Mouse (Mus musculus) embryonic fibroblast, embryonic 13.5 days (primary cell): ENCODE measurements around the gene Nlk. TPM values are rescaled to one million over a fixed set of nuclear protein-coding genes. Genes with fewer than 3 reads are reported as not detected.

Source experiments
- H3K27ac ChIP-seq: 2 replicates; pipeline ENCODE4 v1.5.1; 2012; ENCODE audit warnings: low read length, control low read depth, inconsistent platforms; ENCODE audit not compliant: insufficient read depth
- H3K4me1 ChIP-seq: 2 replicates; pipeline ENCODE4 v1.6.1; 2011; ENCODE audit warnings: low read length; ENCODE audit not compliant: control insufficient read depth, insufficient read depth
- H3K4me3 ChIP-seq: 2 replicates; pipeline ENCODE4 v1.5.1; 2011; ENCODE audit warnings: mild to moderate bottlenecking, control low read depth, low read length; ENCODE audit not compliant: insufficient read depth
- CTCF ChIP-seq: IDR thresholded peaks from 2 replicates; pipeline ENCODE4 v1.5.1; 2011; ENCODE audit warnings: mild to moderate bottlenecking, control low read depth, low read length, moderate library complexity, borderline replicate concordance; ENCODE audit not compliant: insufficient read depth
- POLR2A ChIP-seq: IDR thresholded peaks from 2 replicates; pipeline ENCODE4 v1.6.1; 2011; ENCODE audit warnings: low read depth, mild to moderate bottlenecking, control low read depth, low read length, moderate library complexity
- polyA plus RNA-seq: library from polyadenylated mRNA; stranded (reverse); fragments of >200 nt; gene quantifications from 2 replicates; pipeline ENCODE4 v1.2.4, GENCODE M21; 2011; ENCODE audit warnings: low read depth; ENCODE audit not compliant: missing spikeins, insufficient read length

Nlk gene
- polyA plus RNA-seq: 13.5 and 13.8 TPM in 2 replicates

DNA sequence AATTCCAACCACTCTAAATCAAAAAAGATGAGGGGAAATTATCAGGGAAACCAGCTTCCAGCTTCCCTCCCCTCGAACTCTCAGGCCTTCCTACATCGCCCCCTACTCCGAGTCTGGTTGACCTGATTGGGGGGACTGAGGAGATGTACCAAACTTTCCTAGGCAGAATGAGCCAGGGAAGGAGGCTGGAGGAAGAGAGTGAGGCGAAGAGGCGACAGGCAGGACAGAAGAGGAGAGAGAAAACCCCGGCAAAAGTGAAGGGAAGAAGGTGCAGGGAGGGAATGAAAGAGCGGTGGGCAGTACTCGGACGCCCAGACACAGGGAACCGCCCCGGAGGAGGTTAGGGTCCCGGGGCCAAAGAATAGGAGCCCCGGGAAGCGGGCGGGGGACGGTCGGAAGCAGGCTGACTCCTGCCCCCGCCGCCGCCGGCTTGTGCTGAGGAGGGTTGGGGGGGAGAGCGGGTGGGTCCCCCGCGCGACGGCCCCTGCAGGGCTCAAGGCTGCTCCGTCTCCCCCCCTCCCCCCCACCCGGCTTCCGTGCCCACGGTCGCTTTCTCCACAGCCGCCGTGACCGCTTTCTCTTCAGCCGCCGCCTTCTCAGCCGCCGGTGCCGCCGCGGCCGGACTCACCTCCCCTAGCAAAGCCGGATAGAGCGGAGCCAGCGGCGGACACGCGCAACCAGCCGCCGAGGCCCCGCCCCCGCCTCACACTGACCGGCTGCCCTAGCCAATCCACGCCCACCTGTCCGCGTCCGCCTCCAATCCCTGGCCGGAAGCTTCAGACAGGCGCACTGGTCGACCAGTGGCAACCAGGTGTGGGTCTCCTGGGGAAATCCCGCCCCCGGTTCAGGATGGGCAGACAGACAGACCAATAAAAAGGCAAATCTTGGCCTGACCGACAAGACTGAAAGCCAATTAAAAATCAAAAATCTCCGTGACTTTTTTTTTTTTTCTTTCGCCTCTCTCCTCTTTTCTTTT, at the start of gene Nlk:
TSS of gene Nlk (minus strand) at position 597 of the 976 bp plus-strand sequence.
- Histone ChIP-seq H3K4me3 (peak within 1 kb of the TSS; percentile 88), H3K4me1 (peaks cover 12% of the 10 kb centered on the region), H3K27ac (peak within 1 kb of the TSS; percentile 35)
- TF ChIP-seq CTCF (no peak), POLR2A (peak; percentile 77)

DNA sequence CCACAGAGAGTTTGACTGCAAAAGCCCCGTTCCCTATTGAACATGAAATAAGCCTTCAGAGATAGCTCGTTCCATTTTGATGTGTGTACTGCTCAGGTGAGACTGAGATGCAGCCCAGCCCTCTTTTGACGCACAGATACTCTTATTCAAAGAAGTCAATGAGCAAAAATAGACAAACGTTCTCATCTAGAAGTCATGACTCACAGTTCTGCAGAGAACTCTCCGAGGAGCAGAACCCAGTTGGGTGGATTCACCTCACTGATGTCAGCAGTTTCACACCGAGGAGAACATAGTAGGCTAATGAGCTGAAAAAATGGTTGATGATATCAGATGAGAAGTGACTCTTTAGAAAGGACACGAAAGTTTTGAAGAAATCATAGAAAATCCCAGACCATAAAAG, 49.1 kb upstream of the Nlk start:
- Histone ChIP-seq H3K4me3 (no peak overlapping the region), H3K27ac (no peak overlapping the region), H3K4me1 (peaks cover 4% of the 10 kb centered on the region)
- TF ChIP-seq POLR2A (no peak), CTCF (no peak)

GRCm38 (mm10) chr11:78745475-78745874, 48.3 kb upstream of the Nlk start:
- TF ChIP-seq CTCF (no peak), POLR2A (no peak)
- Histone ChIP-seq H3K4me3 (no peak overlapping the region), H3K4me1 (peaks cover 4% of the 10 kb centered on the region), H3K27ac (no peak overlapping the region)

DNA sequence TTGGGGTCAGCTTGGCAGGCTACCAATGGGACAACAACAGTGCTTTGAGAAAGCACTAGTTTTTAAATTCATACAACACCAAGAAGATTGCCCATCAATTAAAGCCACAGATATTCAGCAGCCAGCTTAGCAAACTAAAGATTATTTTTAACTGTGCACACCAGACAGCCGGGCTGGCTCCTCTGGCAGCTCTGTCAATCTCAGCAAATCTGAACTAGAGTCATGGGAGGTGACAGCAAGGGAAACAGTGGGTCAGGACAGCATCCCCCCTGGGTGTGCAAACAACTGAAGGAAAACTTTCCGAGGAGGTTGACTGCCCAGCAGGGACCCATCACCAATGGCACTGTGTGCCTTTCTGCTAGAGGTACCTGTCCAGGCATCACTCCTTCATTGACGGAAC, 45.3 kb upstream of the Nlk start:
- TF ChIP-seq POLR2A (no peak), CTCF (no peak)
- no peak overlapping the region for H3K27ac ChIP-seq
- H3K4me3 ChIP-seq: no peak overlapping the region
- peaks cover 4% of the 10 kb centered on the region for H3K4me1 ChIP-seq

DNA sequence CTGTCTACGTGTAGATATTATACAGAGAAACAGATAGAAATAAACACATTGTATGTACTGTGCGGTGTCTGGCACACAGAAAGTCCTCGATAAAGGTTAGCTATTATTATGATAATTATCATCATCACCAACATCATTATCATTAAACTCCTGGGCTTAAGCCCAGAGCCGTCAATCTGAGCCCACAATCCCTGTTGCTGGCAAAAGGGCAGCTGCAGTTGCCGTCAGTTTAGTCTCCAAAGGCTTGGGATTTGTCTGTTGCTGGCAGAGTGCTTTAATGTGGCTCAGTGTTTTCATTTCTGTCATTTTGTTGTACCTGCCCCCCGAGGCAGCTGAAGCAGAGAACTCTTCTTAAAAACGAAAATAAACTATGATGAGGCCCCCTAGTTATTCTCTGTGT, 44.8 kb upstream of the Nlk start:
- Histone ChIP-seq H3K4me1 (peaks cover 4% of the 10 kb centered on the region), H3K27ac (no peak overlapping the region), H3K4me3 (no peak overlapping the region)
- TF ChIP-seq POLR2A (no peak), CTCF (no peak)

DNA sequence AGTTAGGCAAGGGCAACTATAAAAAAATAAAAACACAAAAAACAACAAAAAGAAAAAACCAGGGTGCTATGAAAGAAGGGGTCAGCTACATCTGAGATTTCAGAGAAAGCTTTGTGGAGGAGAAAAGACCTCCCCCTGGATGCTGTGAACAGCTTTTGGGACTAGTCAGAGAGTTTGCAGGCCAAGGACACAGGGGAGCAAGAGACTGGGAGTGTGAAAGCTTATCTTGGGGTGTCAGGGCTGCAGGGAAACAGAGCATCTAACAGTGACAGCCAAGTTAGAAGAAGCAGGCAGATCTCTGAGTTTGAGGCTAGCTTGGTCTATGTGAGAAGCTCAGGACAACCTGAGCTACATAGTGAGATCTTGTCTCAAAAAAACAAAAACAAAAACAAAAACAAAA, 42.2 kb upstream of the Nlk start:
- no peak overlapping the region for H3K27ac ChIP-seq
- no peak overlapping the region for H3K4me3 ChIP-seq
- TF ChIP-seq POLR2A: no peak
- no peak for TF ChIP-seq CTCF
- no peaks in the 10 kb centered on the region for H3K4me1 ChIP-seq

- H3K4me1 ChIP-seq: no peaks in the 10 kb centered on the region
- no peak overlapping the region for H3K4me3 ChIP-seq
- no peak overlapping the region for H3K27ac ChIP-seq
- no peak for TF ChIP-seq CTCF
- no peak for TF ChIP-seq POLR2A
Observed at GRCm38 (mm10) chr11:78736877-78737408, 39.8 kb upstream of the Nlk start.

- TF ChIP-seq CTCF (no peak), POLR2A (no peak)
- Histone ChIP-seq H3K27ac (no peak overlapping the region), H3K4me1 (no peaks in the 10 kb centered on the region), H3K4me3 (no peak overlapping the region)
Observed at GRCm38 (mm10) chr11:78735168-78735567, 38.0 kb upstream of the Nlk start.

DNA sequence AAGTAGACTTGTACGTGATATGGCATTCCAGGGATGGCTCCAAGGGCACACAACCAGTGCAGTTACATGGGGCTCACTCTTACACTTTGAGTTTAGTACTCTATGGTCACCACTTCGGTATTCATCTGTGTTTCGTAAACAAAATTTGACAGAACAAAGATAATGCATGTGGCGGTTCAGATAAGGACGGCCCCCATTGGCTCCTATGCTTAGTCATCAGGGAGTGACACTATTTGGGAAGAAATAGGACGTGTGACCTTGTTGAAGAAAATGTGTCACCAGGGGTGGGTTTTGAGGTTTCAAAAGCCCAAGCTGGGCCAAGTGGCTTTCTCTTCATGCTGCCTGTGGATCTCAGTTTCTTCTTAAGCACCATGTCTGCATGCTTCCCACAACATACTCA, 35.4 kb upstream of the Nlk start:
- Histone ChIP-seq H3K4me1 (no peaks in the 10 kb centered on the region), H3K4me3 (no peak overlapping the region), H3K27ac (no peak overlapping the region)
- no peak for TF ChIP-seq CTCF
- TF ChIP-seq POLR2A: no peak

DNA sequence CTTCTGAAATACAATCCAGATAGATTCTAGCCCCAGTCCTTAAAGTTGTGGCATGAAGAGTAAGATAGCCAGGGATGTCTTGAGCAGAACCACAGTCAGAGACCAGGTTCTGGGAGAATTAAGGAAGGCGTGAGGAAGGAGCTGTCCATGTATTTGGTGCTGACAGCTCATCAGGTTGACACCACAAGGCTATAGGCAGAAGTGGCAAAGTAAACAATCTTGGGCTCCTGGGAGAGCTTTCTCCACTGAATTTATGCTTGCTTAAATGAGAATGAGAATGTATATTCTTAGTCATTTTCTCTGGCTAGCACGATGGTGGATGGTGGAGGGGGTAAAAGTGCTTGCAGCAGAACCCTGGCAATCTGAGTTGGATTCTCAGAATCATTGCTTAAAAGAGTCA, 33.7 kb upstream of the Nlk start:
- no peak overlapping the region for H3K27ac ChIP-seq
- no peak for TF ChIP-seq CTCF
- TF ChIP-seq POLR2A: no peak
- no peak overlapping the region for H3K4me3 ChIP-seq
- H3K4me1 ChIP-seq: no peaks in the 10 kb centered on the region
